Mouse (Mus musculus) kidney, embryonic 16.5 days (tissue): Measurements from ENCODE around the gene Stam2. TPM values are rescaled to one million over a fixed set of nuclear protein-coding genes. Genes with fewer than 3 reads are reported as not detected.

Source experiments
- ATAC-seq: fragments of 200-750 bp; cut with Nextera tagmentation; 2 replicates; pipeline ENCODE4 v1.8.0; 2017; ENCODE audit warnings: moderate TSS enrichment; ENCODE audit not compliant: low FRiP score, low TSS enrichment
- H3K27ac ChIP-seq: fragments of 300-500 bp; sonication (generic); 2 replicates; pipeline ENCODE4 v1.5.1; 2014; ENCODE audit warnings: low read length
- H3K27me3 ChIP-seq: fragments of 300-500 bp; sonication (generic); 2 replicates; pipeline ENCODE4 v1.6.1; 2014; ENCODE audit warnings: low read length, control low read depth, mixed read lengths; ENCODE audit not compliant: insufficient read depth
- H3K36me3 ChIP-seq: fragments of 300-500 bp; sonication (generic); 2 replicates; pipeline ENCODE4 v1.6.1; 2014; ENCODE audit warnings: low read length, control low read depth, mixed read lengths; ENCODE audit not compliant: insufficient read depth
- H3K4me1 ChIP-seq: fragments of 300-500 bp; sonication (generic); 2 replicates; pipeline ENCODE4 v1.6.1; 2014; ENCODE audit warnings: low read length, control low read depth, mixed read lengths; ENCODE audit not compliant: insufficient read depth
- H3K4me2 ChIP-seq: fragments of 300-500 bp; sonication (generic); replicated peaks from 2 replicates; pipeline ENCODE4 v1.6.1; 2014; ENCODE audit warnings: low read depth, low read length
- H3K4me3 ChIP-seq: fragments of 300-500 bp; sonication (generic); 2 replicates; pipeline ENCODE4 v1.5.1; 2014; ENCODE audit warnings: mild to moderate bottlenecking, low read length
- H3K9ac ChIP-seq: fragments of 300-500 bp; sonication (generic); replicated peaks from 2 replicates; pipeline ENCODE4 v1.6.1; 2014; ENCODE audit warnings: low read length
- H3K9me3 ChIP-seq: fragments of 300-500 bp; sonication (generic); 2 replicates; pipeline ENCODE4 v1.6.1; 2016; ENCODE audit warnings: low read length, control low read depth
- WGBS: fragments of 180-500 bp; shearing (Covaris S2); extraction: QIAGEN DNeasy Blood & Tissue Kit; methylation state at CpG from one replicate; pipeline ENCODE4 v1.1.7; 2014; 5-methylcytosine and 5-hydroxymethylcytosine counted together
- polyA plus RNA-seq: library from polyadenylated mRNA; unstranded; fragments of >200 nt; fragmentation: Nextera tagmentation; extraction: Ambion mirVana; gene quantifications from 2 replicates; pipeline ENCODE4 v1.2.1, GENCODE M21; 2015

The Stam2 gene
- polyA plus RNA-seq, 1 experiment from 2014 or later = 37.3 TPM

DNA sequence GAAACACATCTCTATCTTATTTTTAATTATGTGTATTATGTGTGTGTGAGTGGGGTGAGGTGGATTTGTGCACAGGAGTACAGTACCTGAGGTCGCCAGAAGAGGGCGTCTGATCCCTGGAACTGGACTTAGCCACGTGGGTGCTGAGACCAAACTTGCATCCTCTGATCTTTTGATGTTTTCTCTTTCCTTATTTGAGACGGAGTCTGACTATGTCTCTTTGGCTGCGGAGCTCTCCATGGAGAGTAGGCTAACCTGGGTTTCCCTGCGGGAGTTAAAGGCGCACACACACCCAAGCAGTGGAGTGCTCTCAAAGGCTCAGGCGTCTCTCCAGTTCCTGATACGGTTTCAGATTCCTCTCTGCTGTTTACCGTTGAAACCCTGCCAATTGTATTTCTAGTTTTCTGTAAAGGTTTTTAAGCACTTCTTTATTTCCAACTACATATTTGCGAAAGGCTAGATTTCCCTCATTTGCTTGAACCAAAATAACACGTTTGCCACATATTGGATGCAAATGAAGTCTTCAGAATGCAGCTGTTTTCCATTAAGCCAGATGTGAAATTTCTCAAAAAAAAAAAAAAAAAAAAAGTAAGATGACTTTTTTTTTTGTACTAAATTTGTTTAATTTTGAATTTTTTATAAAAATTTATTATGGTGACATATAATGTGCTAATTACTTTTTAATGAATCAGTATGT is 21.1 kb upstream of the Stam2 start:
- WGBS = 11% methylated on average over 12 of the region's 12 CpGs
- no peak overlapping the region for H3K27ac ChIP-seq
- ATAC-seq = peak; percentile 67
- no peak overlapping the region for H3K9ac ChIP-seq
- 0 out of 2 replicates have a peak, but pooled peaks cover 2% of the 10 kb centered on the region for H3K4me1 ChIP-seq
- 0 out of 2 replicates have a peak, but pooled peaks cover 4% of the 10 kb centered on the region for H3K9me3 ChIP-seq
- H3K36me3 ChIP-seq = no peaks in the 10 kb centered on the region
- H3K4me2 ChIP-seq = peak overlapping the region; percentile 58
- no peaks in the 10 kb centered on the region for H3K27me3 ChIP-seq
- H3K4me3 ChIP-seq = peak overlapping the region; percentile 36

DNA sequence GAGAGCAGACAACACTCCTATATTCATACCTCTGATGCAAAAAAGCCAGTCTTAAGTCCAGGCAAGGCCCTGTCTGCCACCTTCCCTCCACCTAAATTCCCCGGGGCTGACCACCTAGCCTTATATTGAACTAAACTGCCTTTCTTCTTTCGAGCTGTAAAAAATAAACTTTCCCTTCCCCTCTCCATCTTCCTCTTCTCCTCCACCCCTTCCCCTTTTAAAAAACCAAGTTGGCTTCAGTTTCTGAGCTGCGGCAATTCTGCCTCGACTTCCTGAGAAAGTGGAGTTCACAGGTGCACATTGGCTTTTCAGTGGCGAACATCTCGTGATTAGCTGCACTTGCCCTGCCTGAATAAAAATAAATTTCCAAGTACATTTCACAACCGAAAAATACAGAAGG is 20.4 kb upstream of the Stam2 start:
- no peak overlapping the region for H3K27ac ChIP-seq
- no peak overlapping the region for H3K4me3 ChIP-seq
- WGBS = 71% methylated on average over 7 of the region's 7 CpGs
- H3K4me2 ChIP-seq = no peak overlapping the region
- no peak for ATAC-seq
- H3K36me3 ChIP-seq = no peaks in the 10 kb centered on the region
- H3K9me3 ChIP-seq = 0 out of 2 replicates have a peak, but pooled peaks cover 4% of the 10 kb centered on the region
- H3K9ac ChIP-seq = no peak overlapping the region
- H3K4me1 ChIP-seq = 0 out of 2 replicates have a peak, but pooled peaks cover 2% of the 10 kb centered on the region
- no peaks in the 10 kb centered on the region for H3K27me3 ChIP-seq

DNA sequence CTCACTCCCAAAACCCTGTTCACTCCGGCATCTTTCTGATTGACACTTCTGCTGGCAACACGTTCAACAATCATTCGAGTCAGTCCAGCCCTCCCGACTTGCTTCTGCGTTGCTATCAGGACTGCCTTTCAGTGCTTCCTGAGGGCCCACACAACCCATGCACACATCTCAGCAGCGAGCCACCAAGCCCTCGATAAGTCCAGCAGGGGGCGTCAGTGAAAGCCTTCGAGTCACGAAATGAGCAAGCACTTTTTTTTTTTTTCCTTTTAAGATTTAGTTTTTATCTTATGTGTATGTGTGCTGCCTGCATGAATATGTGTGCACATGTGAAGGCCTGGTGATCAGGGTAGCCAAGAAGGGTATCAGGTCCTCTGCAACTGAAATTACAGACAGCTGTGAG is 16.5 kb upstream of the Stam2 start:
- Histone ChIP-seq H3K36me3 (no peaks in the 10 kb centered on the region), H3K4me2 (no peak overlapping the region), H3K9me3 (0 out of 2 replicates have a peak, but pooled peaks cover 4% of the 10 kb centered on the region), H3K27me3 (no peaks in the 10 kb centered on the region), H3K9ac (no peak overlapping the region), H3K27ac (no peak overlapping the region), H3K4me1 (0 out of 2 replicates have a peak, but pooled peaks cover 2% of the 10 kb centered on the region), H3K4me3 (no peak overlapping the region)
- no peak for ATAC-seq
- WGBS = 35% methylated on average over 10 of the region's 10 CpGs

GRCm38 (mm10) chr2:52756691-52757090 is 14.6 kb upstream of the Stam2 start:
- Histone ChIP-seq H3K36me3 (no peaks in the 10 kb centered on the region), H3K9ac (no peak overlapping the region), H3K27me3 (no peaks in the 10 kb centered on the region), H3K27ac (no peak overlapping the region), H3K9me3 (0 out of 2 replicates have a peak, but pooled peaks cover 4% of the 10 kb centered on the region), H3K4me2 (no peak overlapping the region), H3K4me3 (no peak overlapping the region), H3K4me1 (no peaks in the 10 kb centered on the region)
- WGBS = 9% methylated on average over 3 of the region's 3 CpGs
- ATAC-seq = no peak

GRCm38 (mm10) chr2:52753573-52754317 is 11.7 kb upstream of the Stam2 start:
- H3K9me3 ChIP-seq = no peaks in the 10 kb centered on the region
- WGBS = 79% methylated on average over 3 of the region's 3 CpGs
- no peaks in the 10 kb centered on the region for H3K4me1 ChIP-seq
- no peak overlapping the region for H3K4me3 ChIP-seq
- H3K36me3 ChIP-seq = no peaks in the 10 kb centered on the region
- H3K9ac ChIP-seq = no peak overlapping the region
- ATAC-seq = no peak
- no peak overlapping the region for H3K27ac ChIP-seq
- H3K4me2 ChIP-seq = no peak overlapping the region
- no peaks in the 10 kb centered on the region for H3K27me3 ChIP-seq

- Histone ChIP-seq H3K36me3 (no peaks in the 10 kb centered on the region; the same call in 1 of the 2 replicates), H3K4me1 (0 out of 2 replicates have a peak, but pooled peaks cover 3% of the 10 kb centered on the region), H3K27ac (no peak overlapping the region), H3K4me3 (no peak overlapping the region), H3K4me2 (no peak overlapping the region), H3K27me3 (no peaks in the 10 kb centered on the region), H3K9ac (no peak overlapping the region), H3K9me3 (peaks cover 3% of the 10 kb centered on the region; the same call in 1 of the 2 replicates)
- ATAC-seq = no peak
These were observed 2.0 kb upstream of the Stam2 start for GRCm38 (mm10) chr2:52744099-52744498.

DNA sequence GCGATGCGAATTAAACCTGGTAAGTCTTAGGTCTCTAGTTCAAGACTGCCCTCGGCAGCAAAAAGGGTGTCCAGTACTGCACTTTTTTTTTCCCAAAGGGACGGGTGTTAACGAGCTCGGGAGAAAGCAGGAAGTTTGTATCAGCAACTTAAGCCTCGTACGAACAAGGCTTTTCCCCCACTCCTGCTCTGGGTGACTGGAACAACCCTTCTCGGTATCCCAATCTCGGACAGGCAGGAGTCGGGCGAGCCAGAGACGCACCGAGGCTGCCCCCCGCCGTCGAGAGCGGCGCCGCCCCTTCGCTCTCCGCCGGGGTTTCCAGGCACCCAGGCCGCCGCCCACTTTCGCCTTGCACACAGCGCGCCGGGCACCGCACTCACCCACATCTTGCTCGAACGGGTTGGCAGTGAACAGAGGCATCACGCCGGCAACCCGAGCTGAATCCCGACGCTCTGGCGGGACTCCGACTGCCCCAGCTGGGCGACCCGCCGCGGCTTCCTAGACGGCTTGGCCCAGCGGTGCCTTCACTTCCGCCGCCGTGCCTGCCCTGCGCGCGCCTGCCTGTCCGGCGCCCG is 313 bp downstream of the Stam2 start:
- H3K4me2 ChIP-seq = peak overlapping the region; percentile 61
- H3K9ac ChIP-seq = peak overlapping the region; percentile 92
- H3K27me3 ChIP-seq = no peaks in the 10 kb centered on the region
- peak overlapping the region; percentile 96 for H3K27ac ChIP-seq
- under 1% methylated on average over 51 of the region's 54 CpGs for WGBS
- H3K4me1 ChIP-seq = 0 out of 2 replicates have a peak, but pooled peaks cover 3% of the 10 kb centered on the region
- peak overlapping the region; percentile 92 for H3K4me3 ChIP-seq
- no peaks in the 10 kb centered on the region; the same call in 1 of the 2 replicates for H3K36me3 ChIP-seq
- peak; percentile 95 for ATAC-seq
- H3K9me3 ChIP-seq = no peaks in the 10 kb centered on the region

DNA sequence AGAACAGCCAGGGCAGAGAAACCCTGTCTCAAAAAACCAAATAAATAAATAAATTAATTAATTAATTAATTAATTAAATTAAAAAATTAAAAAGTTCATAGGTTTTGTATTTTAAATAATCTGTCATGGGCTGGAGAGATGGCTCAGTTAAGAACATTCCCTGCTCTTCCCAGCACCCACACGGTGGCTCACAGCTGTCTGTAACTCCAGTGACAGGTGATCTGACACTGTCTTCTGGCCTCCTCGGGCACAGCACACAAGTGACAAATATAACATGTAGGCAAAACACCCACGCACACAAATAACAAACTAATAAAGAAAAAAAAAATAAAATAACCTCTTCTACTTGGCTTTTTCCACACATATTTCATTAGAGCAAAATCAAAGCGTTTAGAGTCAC is 1.5 kb downstream of the Stam2 start:
- Histone ChIP-seq H3K4me3 (no peak overlapping the region), H3K27ac (no peak overlapping the region), H3K9me3 (no peaks in the 10 kb centered on the region), H3K4me1 (0 out of 2 replicates have a peak, but pooled peaks cover 3% of the 10 kb centered on the region), H3K27me3 (no peaks in the 10 kb centered on the region), H3K9ac (no peak overlapping the region), H3K36me3 (no peaks in the 10 kb centered on the region; the same call in 1 of the 2 replicates), H3K4me2 (no peak overlapping the region)
- 69% methylated on average over 4 of the region's 4 CpGs for WGBS
- no peak for ATAC-seq

GRCm38 (mm10) chr2:52734504-52734903 is 7.6 kb downstream of the Stam2 start:
- no peak for ATAC-seq
- H3K36me3 ChIP-seq = no peaks in the 10 kb centered on the region; the same call in 1 of the 2 replicates
- no peaks in the 10 kb centered on the region for H3K27me3 ChIP-seq
- no peak overlapping the region for H3K4me3 ChIP-seq
- H3K4me1 ChIP-seq = no peaks in the 10 kb centered on the region
- no peak overlapping the region for H3K9ac ChIP-seq
- no peak overlapping the region for H3K4me2 ChIP-seq
- 97% methylated on average over 7 of the region's 7 CpGs for WGBS
- no peak overlapping the region for H3K27ac ChIP-seq
- no peaks in the 10 kb centered on the region for H3K9me3 ChIP-seq
